Comparison of ENCODE assay signal across 8 mouse cellular contexts in genomic region chr8:13158718-13159376, GRCm38 (mm10). TPM values are rescaled to one million over a fixed set of nuclear protein-coding genes. Genes with fewer than 3 reads are reported as not detected.
DNase-seq lines count a peak whose midpoint lies in the region; ATAC-seq and TF ChIP-seq lines count a peak whose summit lies in the region.

Gene Lamp1, plus strand, starts transcription at chr8:13159161.

- no peak for TF ChIP-seq CTCF in cortical plate, adult 2 months (IDR thresholded peaks at IDR 0.05; ENCODE audit: extremely low read depth, insufficient read depth, low read length)

- TF ChIP-seq POLR2A in cortical plate, adult 2 months (IDR thresholded peaks at IDR 0.05; ENCODE audit: extremely low read depth, insufficient read depth, low read length), result peak; percentile 50; the same call in 1 of the 2 replicates

- H3K36me3 ChIP-seq in megakaryocyte, embryonic 14.5 days (replicated peaks; ENCODE audit: low read length), result peaks cover 17% of the 10 kb centered on the region

- DNase-seq in gastrocnemius, adult 8-10 months (ENCODE audit: low spot score in 2 of 2), result peak; percentile 100
- DNase-seq in hindlimb bud, embryonic 11.5 days (ENCODE audit: extremely low spot score, low read depth, low spot score), result peak; percentile 100
- peak; percentile 99 for DNase-seq in left cerebral cortex, adult 8-10 months (ENCODE audit: low spot score in 2 of 2)
- peak; percentile 100 for DNase-seq in right cerebral cortex, postnatal 10 days (ENCODE audit: low spot score in 2 of 2)
- peak; percentile 100 for DNase-seq in urinary bladder, postnatal 25 days (ENCODE audit: low spot score)

- no peaks in the 10 kb centered on the region for H3K27me3 ChIP-seq in megakaryocyte, embryonic 14.5 days (replicated peaks)

- H3K4me3 ChIP-seq in cortical plate, adult 2 months (ENCODE audit: insufficient read depth, low read length), result peak within 1 kb of the TSS; percentile 97
- peak within 1 kb of the TSS; percentile 98 for H3K4me3 ChIP-seq in megakaryocyte, embryonic 14.5 days (replicated peaks)

- H3K9me3 ChIP-seq in megakaryocyte, embryonic 14.5 days, result no peaks in the 10 kb centered on the region

- H3K4me1 ChIP-seq in cortical plate, adult 2 months (ENCODE audit: control insufficient read depth, insufficient read depth, low read length), result peaks cover 6% of the 10 kb centered on the region
- H3K4me1 ChIP-seq in megakaryocyte, embryonic 14.5 days, result peaks cover 82% of the 10 kb centered on the region

- ATAC-seq in activated CD4-positive, CD25-positive, alpha-beta regulatory T cell, adult 4 months, result peak; percentile 84

- peak within 1 kb of the TSS; percentile 66 for H3K27ac ChIP-seq in cortical plate, adult 2 months (ENCODE audit: insufficient read depth, low read length)

RNA-seq across cellular contexts. Expression of gene Lamp1, which starts in this region (rescaled TPM):
- polyA plus RNA-seq in activated CD4-positive, CD25-positive, alpha-beta regulatory T cell, adult 4 months (2017; shearing (Covaris generic)), result 10 to 100 TPM; 17.9 to 18.1 TPM
- polyA plus RNA-seq in cortical plate, adult 2 months (2012; rRNA removed), result 425 and 453 TPM in 2 replicates
- total RNA-seq in gastrocnemius, adult 8-10 months (2022), result 100 to 1,000 TPM; 405 to 451 (median 426) TPM
- 100 to 1,000 TPM; 296 to 343 (median 307) TPM for total RNA-seq in left cerebral cortex, adult 8-10 months (2022)
- polyA plus RNA-seq in megakaryocyte, embryonic 14.5 days (2012; ENCODE audit: insufficient read depth, low replicate concordance), result 228 and 359 TPM in 2 replicates

Comparison
In these comparisons a context has a peak if more than half of its experiments do, and no peak if none do; other contexts are left out.
1. Peak in every context shown above with its lines: DNase-seq, ATAC-seq, H3K4me3 ChIP-seq and H3K27ac ChIP-seq.
2. RNA of gene Lamp1 (polyA plus RNA-seq): 425 to 453 TPM in cortical plate, adult 2 months and 228 to 359 TPM in megakaryocyte, embryonic 14.5 days; 17.9 to 18.1 TPM in activated CD4-positive, CD25-positive, alpha-beta regulatory T cell, adult 4 months; every median in the first group is over 10 times any median in the second.